Comparison of ENCODE assay signal across 15 mouse cellular contexts in genomic region chr16:41102805-41103204, GRCm38 (mm10).
"Had no signal": no experiment of that assay in that cellular context is flagged by ENCODE, and none has a peak within 500 bp of the region (broad histone marks: within the 10 kb centered on the region; RNA-seq: fewer than 3 reads in every experiment).

No protein-coding gene starts in this region.

- H3K27ac ChIP-seq: neural tube, embryonic 12.5 days; neural tube, embryonic 13.5 days; neural tube, embryonic 15.5 days; stomach, embryonic 15.5 days; stomach, postnatal 0 days had no signal

- H3K4me3 ChIP-seq: neural tube, embryonic 12.5 days; neural tube, embryonic 13.5 days; neural tube, embryonic 15.5 days; stomach, embryonic 15.5 days had no signal

- DNase-seq: retina, postnatal 1 day; right cerebral cortex, adult 18-20 months; right cerebral cortex, postnatal 14 days; right cerebral cortex, postnatal 25 days; spleen, adult 18-20 months; thymus, adult 18-20 months; thymus, adult 2 months; thymus, postnatal 25 days; thymus, postnatal 36 days; thymus, postnatal 4 days had no signal
